Mouse (Mus musculus): ENCODE measurements around the gene Il9r. TPM values are rescaled to one million over a fixed set of nuclear protein-coding genes. Genes with fewer than 3 reads are reported as not detected.

Il9r gene
- polyA plus RNA-seq, 1 experiment from 2014 or later: not detected

GRCm38 (mm10) chr11:32199230-32199629, 849 bp downstream of the Il9r start:
- 44% methylated on average over 6 of the region's 6 CpGs for WGBS
- H3K9ac ChIP-seq (ENCODE audit: low read depth, low read length): no peak overlapping the region
- H3K36me3 ChIP-seq (ENCODE audit: control insufficient read depth, insufficient read depth): no peaks in the 10 kb centered on the region
- no peaks in the 10 kb centered on the region for H3K9me3 ChIP-seq (ENCODE audit: control insufficient read depth)
- H3K4me2 ChIP-seq (replicated peaks; ENCODE audit: low read depth): no peak overlapping the region
- H3K27me3 ChIP-seq (replicated peaks; ENCODE audit: control insufficient read depth, insufficient read depth, low read length): no peaks in the 10 kb centered on the region
- ATAC-seq: no peak
- no peak overlapping the region for H3K27ac ChIP-seq (ENCODE audit: low read depth, low read length)
- no peak for TF ChIP-seq CTCF (IDR thresholded peaks at IDR 0.05; ENCODE audit: low read depth)
- H3K4me1 ChIP-seq (replicated peaks; ENCODE audit: control insufficient read depth, insufficient read depth, low read length): no peaks in the 10 kb centered on the region
- no peak overlapping the region for H3K4me3 ChIP-seq (ENCODE audit: low read depth, low read length)

GRCm38 (mm10) chr11:32198256-32198955, 1.7 kb downstream of the Il9r start:
- no peak overlapping the region for H3K27ac ChIP-seq (ENCODE audit: low read depth, low read length)
- H3K4me3 ChIP-seq (ENCODE audit: low read depth, low read length): no peak overlapping the region
- H3K4me1 ChIP-seq (replicated peaks; ENCODE audit: control insufficient read depth, insufficient read depth, low read length): no peaks in the 10 kb centered on the region
- no peak overlapping the region for H3K4me2 ChIP-seq (replicated peaks; ENCODE audit: low read depth)
- no peaks in the 10 kb centered on the region for H3K9me3 ChIP-seq (ENCODE audit: control insufficient read depth)
- H3K27me3 ChIP-seq (replicated peaks; ENCODE audit: control insufficient read depth, insufficient read depth, low read length): no peaks in the 10 kb centered on the region
- no peak for TF ChIP-seq CTCF (IDR thresholded peaks at IDR 0.05; ENCODE audit: low read depth)
- H3K9ac ChIP-seq (ENCODE audit: low read depth, low read length): no peak overlapping the region
- 77% methylated on average over 14 of the region's 14 CpGs for WGBS
- ATAC-seq: no peak
- H3K36me3 ChIP-seq (ENCODE audit: control insufficient read depth, insufficient read depth): no peaks in the 10 kb centered on the region

GRCm38 (mm10) chr11:32197766-32198165, 2.3 kb downstream of the Il9r start:
- no peak overlapping the region for H3K27ac ChIP-seq (ENCODE audit: low read depth, low read length)
- ATAC-seq: no peak
- 29% methylated on average over 3 of the region's 3 CpGs for WGBS

GRCm38 (mm10) chr11:32196727-32197126, 3.4 kb downstream of the Il9r start:
- no peak overlapping the region for H3K27ac ChIP-seq (ENCODE audit: low read depth, low read length)
- no peak overlapping the region for H3K4me3 ChIP-seq (ENCODE audit: low read depth, low read length)
- no peak for ATAC-seq
- H3K4me2 ChIP-seq (replicated peaks; ENCODE audit: low read depth): no peak overlapping the region
- no peaks in the 10 kb centered on the region for H3K9me3 ChIP-seq (ENCODE audit: control insufficient read depth)
- H3K4me1 ChIP-seq (replicated peaks; ENCODE audit: control insufficient read depth, insufficient read depth, low read length): no peaks in the 10 kb centered on the region
- TF ChIP-seq CTCF (IDR thresholded peaks at IDR 0.05; ENCODE audit: low read depth): no peak
- WGBS: 53% methylated on average over 6 of the region's 6 CpGs
- no peaks in the 10 kb centered on the region for H3K36me3 ChIP-seq (ENCODE audit: control insufficient read depth, insufficient read depth)
- H3K27me3 ChIP-seq (replicated peaks; ENCODE audit: control insufficient read depth, insufficient read depth, low read length): no peaks in the 10 kb centered on the region
- H3K9ac ChIP-seq (ENCODE audit: low read depth, low read length): no peak overlapping the region

More at GRCm38 (mm10) chr11:32197766-32198165, 2.3 kb downstream of the Il9r start:
- no peak for TF ChIP-seq CTCF (IDR thresholded peaks at IDR 0.05; ENCODE audit: low read depth)
- no peak overlapping the region for H3K4me2 ChIP-seq (replicated peaks; ENCODE audit: low read depth)
- H3K4me3 ChIP-seq (ENCODE audit: low read depth, low read length): no peak overlapping the region
- no peaks in the 10 kb centered on the region for H3K4me1 ChIP-seq (replicated peaks; ENCODE audit: control insufficient read depth, insufficient read depth, low read length)
- no peaks in the 10 kb centered on the region for H3K36me3 ChIP-seq (ENCODE audit: control insufficient read depth, insufficient read depth)
- no peaks in the 10 kb centered on the region for H3K9me3 ChIP-seq (ENCODE audit: control insufficient read depth)
- H3K27me3 ChIP-seq (replicated peaks; ENCODE audit: control insufficient read depth, insufficient read depth, low read length): no peaks in the 10 kb centered on the region
- H3K9ac ChIP-seq (ENCODE audit: low read depth, low read length): no peak overlapping the region

GRCm38 (mm10) chr11:32195867-32196540, 4.1 kb downstream of the Il9r start:
- TF ChIP-seq CTCF (IDR thresholded peaks at IDR 0.05; ENCODE audit: low read depth): no peak
- no peak overlapping the region for H3K4me3 ChIP-seq (ENCODE audit: low read depth, low read length)
- no peaks in the 10 kb centered on the region for H3K9me3 ChIP-seq (ENCODE audit: control insufficient read depth)
- no peak overlapping the region for H3K4me2 ChIP-seq (replicated peaks; ENCODE audit: low read depth)
- no peak overlapping the region for H3K9ac ChIP-seq (ENCODE audit: low read depth, low read length)
- no peaks in the 10 kb centered on the region for H3K27me3 ChIP-seq (replicated peaks; ENCODE audit: control insufficient read depth, insufficient read depth, low read length)
- no peaks in the 10 kb centered on the region for H3K36me3 ChIP-seq (ENCODE audit: control insufficient read depth, insufficient read depth)
- ATAC-seq: no peak; the same call in 1 of the 2 replicates
- WGBS: 33% methylated on average over 11 of the region's 11 CpGs
- H3K27ac ChIP-seq (ENCODE audit: low read depth, low read length): no peak overlapping the region
- no peaks in the 10 kb centered on the region for H3K4me1 ChIP-seq (replicated peaks; ENCODE audit: control insufficient read depth, insufficient read depth, low read length)

GRCm38 (mm10) chr11:32194626-32195025, 5.5 kb downstream of the Il9r start:
- no peak overlapping the region for H3K27ac ChIP-seq (ENCODE audit: low read depth, low read length)
- no peak overlapping the region for H3K4me2 ChIP-seq (replicated peaks; ENCODE audit: low read depth)
- H3K9me3 ChIP-seq (ENCODE audit: control insufficient read depth): no peaks in the 10 kb centered on the region
- no peak overlapping the region for H3K9ac ChIP-seq (ENCODE audit: low read depth, low read length)
- no peak for TF ChIP-seq CTCF (IDR thresholded peaks at IDR 0.05; ENCODE audit: low read depth)
- no peaks in the 10 kb centered on the region for H3K27me3 ChIP-seq (replicated peaks; ENCODE audit: control insufficient read depth, insufficient read depth, low read length)
- H3K4me3 ChIP-seq (ENCODE audit: low read depth, low read length): no peak overlapping the region
- no peak for ATAC-seq
- 82% methylated on average over 5 of the region's 5 CpGs for WGBS
- H3K36me3 ChIP-seq (ENCODE audit: control insufficient read depth, insufficient read depth): no peaks in the 10 kb centered on the region
- H3K4me1 ChIP-seq (replicated peaks; ENCODE audit: control insufficient read depth, insufficient read depth, low read length): no peaks in the 10 kb centered on the region

Data from intestine, postnatal 0 days (tissue).